Mouse (Mus musculus): ENCODE measurements around the gene Ccdc150.

- TF ChIP-seq CTCF (IDR thresholded peaks at IDR 0.05; ENCODE audit: low read depth, low read length) (no peak), POLR2A (IDR thresholded peaks at IDR 0.05; ENCODE audit: insufficient read depth, low read length) (no peak)
Measured at GRCm38 (mm10) chr1:54384221-54384620, 133.7 kb downstream of the Ccdc150 start.

Measured in ES-Bruce4 (cell line).